Mouse (Mus musculus): ENCODE measurements around the gene BC048671.

BC048671 gene

GRCm38 (mm10) chr6:90300919-90301318 lies at the start of gene BC048671:
TSS of gene BC048671 (plus strand) at chr6:90301219.
- H3K27me3 ChIP-seq (ENCODE audit: control insufficient read depth, insufficient read depth, low read length, poor library complexity, severe bottlenecking): no peaks in the 10 kb centered on the region

GRCm38 (mm10) chr6:90288265-90288664 lies 12.8 kb upstream of the BC048671 start:
- H3K27me3 ChIP-seq (ENCODE audit: control insufficient read depth, insufficient read depth, low read length, poor library complexity, severe bottlenecking): no peaks in the 10 kb centered on the region
- no peak for DNase-seq (ENCODE audit: low read depth, low spot score)
- no peaks in the 10 kb centered on the region for H3K36me3 ChIP-seq (ENCODE audit: control insufficient read depth, insufficient read depth, low read length, poor library complexity, severe bottlenecking)

More at GRCm38 (mm10) chr6:90300919-90301318, at the start of gene BC048671:
- DNase-seq (ENCODE audit: low read depth, low spot score): no peak
- H3K36me3 ChIP-seq (ENCODE audit: control insufficient read depth, insufficient read depth, low read length, poor library complexity, severe bottlenecking): no peaks in the 10 kb centered on the region

DNA sequence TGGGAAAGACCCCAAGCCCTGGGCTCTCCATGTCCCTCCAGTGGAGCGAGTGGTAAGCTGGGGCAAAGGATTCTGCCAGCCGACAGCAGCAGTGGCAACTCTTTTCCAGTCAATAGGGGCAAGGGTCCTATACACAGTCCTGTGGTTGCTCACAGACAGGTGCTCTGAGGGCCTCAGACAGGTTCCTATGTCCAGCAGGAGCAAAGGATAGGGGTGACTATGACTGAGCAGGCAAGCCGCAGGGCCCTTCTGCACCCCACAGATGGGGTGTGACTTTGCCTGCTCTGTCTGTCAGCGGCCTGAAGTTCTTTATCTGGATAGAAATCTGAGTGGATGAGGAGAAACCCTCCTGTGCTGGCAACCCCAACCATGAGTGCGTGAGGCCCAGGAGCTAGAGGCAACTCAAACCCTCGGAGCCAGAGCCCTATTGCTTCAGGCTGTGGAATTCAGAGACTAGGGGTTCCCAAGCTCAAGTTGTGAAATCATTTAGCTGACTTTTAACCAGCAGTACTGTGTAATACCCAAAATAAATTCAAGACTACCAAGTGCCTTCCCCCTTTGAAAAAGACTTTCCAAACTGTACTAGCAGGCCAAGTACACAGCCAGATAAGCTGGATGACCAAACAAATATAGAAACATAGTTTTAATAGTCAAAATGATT lies 5.4 kb downstream of the BC048671 start:
- Histone ChIP-seq H3K27me3 (ENCODE audit: control insufficient read depth, insufficient read depth, low read length, poor library complexity, severe bottlenecking) (no peaks in the 10 kb centered on the region), H3K36me3 (ENCODE audit: control insufficient read depth, insufficient read depth, low read length, poor library complexity, severe bottlenecking) (no peaks in the 10 kb centered on the region)
- DNase-seq (ENCODE audit: low read depth, low spot score): no peak

GRCm38 (mm10) chr6:90308839-90309778 lies 8.1 kb downstream of the BC048671 start:
- H3K27me3 ChIP-seq (ENCODE audit: control insufficient read depth, insufficient read depth, low read length, poor library complexity, severe bottlenecking): no peaks in the 10 kb centered on the region
- no peaks in the 10 kb centered on the region for H3K36me3 ChIP-seq (ENCODE audit: control insufficient read depth, insufficient read depth, low read length, poor library complexity, severe bottlenecking)
- DNase-seq (ENCODE audit: low read depth, low spot score): no peak

DNA sequence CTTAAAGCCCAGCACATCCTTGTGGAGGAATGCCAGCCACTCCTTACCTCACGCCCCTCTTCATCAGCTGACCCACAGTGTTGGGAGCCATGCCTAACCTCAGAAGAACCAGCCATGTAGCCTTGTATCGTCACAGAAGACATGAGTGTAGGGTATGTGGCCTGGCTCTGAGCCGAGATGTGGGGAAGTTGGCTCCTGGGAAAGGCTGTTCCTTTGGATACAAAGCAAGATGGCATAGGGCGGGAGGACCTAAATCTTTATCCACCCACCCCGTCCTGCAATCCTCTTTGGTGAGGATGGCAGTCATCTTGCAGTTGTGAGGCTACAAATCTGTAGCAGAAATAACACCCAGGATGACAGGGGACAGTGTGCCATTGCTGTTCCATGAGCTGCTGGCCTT lies 14.9 kb downstream of the BC048671 start:
- no peak for DNase-seq (ENCODE audit: low read depth, low spot score)
- H3K36me3 ChIP-seq (ENCODE audit: control insufficient read depth, insufficient read depth, low read length, poor library complexity, severe bottlenecking): no peaks in the 10 kb centered on the region
- no peaks in the 10 kb centered on the region for H3K27me3 ChIP-seq (ENCODE audit: control insufficient read depth, insufficient read depth, low read length, poor library complexity, severe bottlenecking)

- Histone ChIP-seq H3K27me3 (ENCODE audit: control insufficient read depth, insufficient read depth, low read length, poor library complexity, severe bottlenecking) (no peaks in the 10 kb centered on the region), H3K36me3 (ENCODE audit: control insufficient read depth, insufficient read depth, low read length, poor library complexity, severe bottlenecking) (no peaks in the 10 kb centered on the region)
- no peak for DNase-seq (ENCODE audit: low read depth, low spot score)
Measured at GRCm38 (mm10) chr6:90317510-90318258, 16.7 kb downstream of the BC048671 start.

DNA sequence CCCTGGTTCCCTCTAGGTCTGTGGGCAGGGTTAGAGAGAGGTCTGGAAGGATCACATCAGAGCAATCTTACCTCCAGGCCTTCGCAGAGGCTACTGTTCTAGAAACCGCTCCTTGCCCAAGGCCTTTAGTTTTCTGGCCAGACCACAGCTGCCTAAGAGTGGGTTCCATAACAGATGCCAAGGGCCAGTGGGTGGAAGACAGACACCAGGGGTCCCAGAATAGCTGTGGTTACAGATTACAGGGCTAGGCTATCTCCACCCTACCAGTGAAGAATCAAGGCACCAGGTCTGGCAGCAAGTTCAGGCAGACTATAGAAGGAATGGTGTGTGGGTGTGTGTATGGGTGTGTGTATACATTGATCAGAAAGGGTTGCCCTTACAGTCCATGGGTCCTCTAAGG lies 18.0 kb downstream of the BC048671 start:
- H3K36me3 ChIP-seq (ENCODE audit: control insufficient read depth, insufficient read depth, low read length, poor library complexity, severe bottlenecking): no peaks in the 10 kb centered on the region
- DNase-seq (ENCODE audit: low read depth, low spot score): no peak
- no peaks in the 10 kb centered on the region for H3K27me3 ChIP-seq (ENCODE audit: control insufficient read depth, insufficient read depth, low read length, poor library complexity, severe bottlenecking)

GRCm38 (mm10) chr6:90319475-90320191 lies 18.6 kb downstream of the BC048671 start:
- DNase-seq (ENCODE audit: low read depth, low spot score): no peak
- Histone ChIP-seq H3K27me3 (ENCODE audit: control insufficient read depth, insufficient read depth, low read length, poor library complexity, severe bottlenecking) (no peaks in the 10 kb centered on the region), H3K36me3 (ENCODE audit: control insufficient read depth, insufficient read depth, low read length, poor library complexity, severe bottlenecking) (no peaks in the 10 kb centered on the region)

- DNase-seq (ENCODE audit: low read depth, low spot score): no peak
- H3K27me3 ChIP-seq (ENCODE audit: control insufficient read depth, insufficient read depth, low read length, poor library complexity, severe bottlenecking): no peaks in the 10 kb centered on the region
Measured at GRCm38 (mm10) chr6:90320429-90320828, 19.4 kb downstream of the BC048671 start.

DNA sequence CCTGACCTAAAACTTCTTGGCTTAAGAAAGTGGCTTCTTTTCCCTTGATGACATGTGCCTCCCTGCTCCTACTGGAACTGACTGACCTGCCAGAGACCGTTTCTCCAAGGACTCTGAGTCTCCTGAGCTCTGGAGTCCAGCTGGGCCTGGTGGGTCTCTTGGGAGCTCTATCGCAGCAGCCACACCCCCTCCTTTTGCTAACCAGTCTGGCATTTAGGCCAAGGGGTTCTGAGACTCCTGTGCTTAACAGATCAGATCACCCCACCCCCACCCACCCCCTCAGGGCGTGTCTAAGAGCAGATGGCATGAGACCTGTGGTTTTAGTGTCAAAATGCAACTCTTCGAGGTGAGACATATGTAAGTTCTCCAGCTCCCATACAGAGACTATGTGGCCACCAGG lies 20.8 kb downstream of the BC048671 start:
- H3K36me3 ChIP-seq (ENCODE audit: control insufficient read depth, insufficient read depth, low read length, poor library complexity, severe bottlenecking): no peaks in the 10 kb centered on the region
- no peak for DNase-seq (ENCODE audit: low read depth, low spot score)

More at GRCm38 (mm10) chr6:90320429-90320828, 19.4 kb downstream of the BC048671 start:
- no peaks in the 10 kb centered on the region for H3K36me3 ChIP-seq (ENCODE audit: control insufficient read depth, insufficient read depth, low read length, poor library complexity, severe bottlenecking)

DNA sequence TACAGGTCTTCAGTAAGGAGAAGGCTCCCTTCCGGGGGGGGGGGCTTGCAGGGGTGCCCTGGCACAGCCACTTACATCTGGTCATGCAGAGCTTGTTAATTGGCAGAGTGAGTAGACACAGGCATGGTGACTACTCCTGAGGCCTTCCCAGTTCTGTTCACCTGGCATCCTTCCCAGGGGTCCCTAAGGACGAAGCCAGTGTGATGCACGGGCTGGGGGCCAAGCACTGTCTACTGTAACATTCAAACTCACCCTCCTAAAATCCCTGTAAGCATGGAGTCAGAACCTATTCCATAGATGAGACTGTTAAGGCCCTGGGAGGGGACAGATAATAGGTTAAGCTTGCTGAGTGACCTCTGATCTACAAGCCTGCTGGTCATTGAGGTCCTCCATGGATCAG lies 23.0 kb downstream of the BC048671 start:
- no peaks in the 10 kb centered on the region for H3K27me3 ChIP-seq (ENCODE audit: control insufficient read depth, insufficient read depth, low read length, poor library complexity, severe bottlenecking)
- no peak for DNase-seq (ENCODE audit: low read depth, low spot score)
- H3K36me3 ChIP-seq (ENCODE audit: control insufficient read depth, insufficient read depth, low read length, poor library complexity, severe bottlenecking): no peaks in the 10 kb centered on the region

More for the DNA sequence above, 20.8 kb downstream of the BC048671 start:
- no peaks in the 10 kb centered on the region for H3K27me3 ChIP-seq (ENCODE audit: control insufficient read depth, insufficient read depth, low read length, poor library complexity, severe bottlenecking)

DNA sequence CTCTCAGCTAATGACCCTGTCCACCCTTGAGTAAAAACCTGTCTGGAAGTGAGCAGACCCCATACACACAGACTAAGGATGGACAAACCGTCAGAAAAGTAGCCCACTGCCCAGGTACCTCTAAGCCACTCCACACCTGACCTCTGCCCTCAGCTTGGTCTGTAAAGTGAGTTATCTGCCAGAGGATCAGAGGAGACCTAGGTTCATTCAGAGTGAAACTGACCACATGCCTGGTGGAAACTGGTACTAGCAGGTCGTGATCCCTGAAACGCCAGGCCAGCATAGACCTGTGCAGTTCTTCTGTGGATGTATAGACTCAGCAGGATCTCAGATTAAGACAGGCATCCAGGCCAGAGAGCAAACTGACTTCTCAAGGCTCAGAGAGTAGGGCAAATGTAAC lies 23.4 kb downstream of the BC048671 start:
- H3K36me3 ChIP-seq (ENCODE audit: control insufficient read depth, insufficient read depth, low read length, poor library complexity, severe bottlenecking): no peaks in the 10 kb centered on the region
- no peak for DNase-seq (ENCODE audit: low read depth, low spot score)
- no peaks in the 10 kb centered on the region for H3K27me3 ChIP-seq (ENCODE audit: control insufficient read depth, insufficient read depth, low read length, poor library complexity, severe bottlenecking)

DNA sequence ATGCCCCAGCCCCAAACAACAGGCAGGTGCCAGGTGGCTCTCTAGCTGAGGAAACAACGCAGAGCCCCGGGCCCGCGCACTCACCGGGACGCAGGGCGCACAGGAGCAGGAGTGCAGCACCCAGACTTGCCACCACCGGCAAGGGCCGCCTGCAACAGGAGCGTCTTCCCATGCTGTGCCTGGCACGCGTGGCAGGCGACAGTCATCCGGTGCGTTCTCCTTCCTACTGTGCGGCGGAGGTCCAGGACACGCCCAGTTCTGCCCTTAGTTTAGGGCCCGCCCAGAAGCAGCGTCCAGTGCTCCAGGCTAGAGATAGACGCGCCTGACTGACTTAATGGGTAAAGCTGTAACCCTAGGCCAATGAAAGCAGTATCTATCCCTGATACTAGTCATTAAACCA lies 24.0 kb downstream of the BC048671 start, which contains the start of gene Chst13:
Gene Chst13 (minus strand): TSS at position 195 of the 400 bp plus-strand sequence.
- DNase-seq (ENCODE audit: low read depth, low spot score): no peak

DNA sequence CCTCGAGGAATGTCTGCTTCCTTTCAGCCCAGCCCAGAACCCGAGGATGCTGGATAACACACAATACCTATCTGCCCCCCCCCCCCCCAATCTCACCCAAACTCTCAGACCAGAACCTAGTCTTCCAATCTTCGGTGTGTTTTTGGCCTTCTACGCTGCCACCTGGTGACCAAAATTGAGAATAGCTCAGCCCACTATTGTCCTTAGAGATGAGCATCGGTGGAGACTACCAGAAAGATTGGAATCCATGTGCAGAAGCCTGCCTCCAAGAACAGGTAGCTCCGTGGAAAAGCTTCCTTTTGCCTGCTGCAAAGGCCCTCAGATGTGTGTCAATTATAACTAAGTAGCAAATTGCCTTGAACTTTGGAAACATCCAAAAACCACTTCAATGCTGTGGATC lies 26.7 kb downstream of the BC048671 start:
- Histone ChIP-seq H3K27me3 (ENCODE audit: control insufficient read depth, insufficient read depth, low read length, poor library complexity, severe bottlenecking) (no peaks in the 10 kb centered on the region), H3K36me3 (ENCODE audit: control insufficient read depth, insufficient read depth, low read length, poor library complexity, severe bottlenecking) (no peaks in the 10 kb centered on the region)
- no peak for DNase-seq (ENCODE audit: low read depth, low spot score)

More for the DNA sequence above, 24.0 kb downstream of the BC048671 start, which contains the start of gene Chst13:
- Histone ChIP-seq H3K36me3 (ENCODE audit: control insufficient read depth, insufficient read depth, low read length, poor library complexity, severe bottlenecking) (no peaks in the 10 kb centered on the region), H3K27me3 (ENCODE audit: control insufficient read depth, insufficient read depth, low read length, poor library complexity, severe bottlenecking) (no peaks in the 10 kb centered on the region)
